Mouse (Mus musculus): Measurements from ENCODE around the gene Gm10720. TPM values are rescaled to one million over a fixed set of nuclear protein-coding genes. Genes with fewer than 3 reads are reported as not detected.
"Not testable (repeated sequence)": the region's sequence is repeated elsewhere in the genome, so short reads cannot be mapped to it uniquely, and the experiment has no call there.

Gene Gm10720
- polyA plus RNA-seq, 1 experiment: not detected

DNA sequence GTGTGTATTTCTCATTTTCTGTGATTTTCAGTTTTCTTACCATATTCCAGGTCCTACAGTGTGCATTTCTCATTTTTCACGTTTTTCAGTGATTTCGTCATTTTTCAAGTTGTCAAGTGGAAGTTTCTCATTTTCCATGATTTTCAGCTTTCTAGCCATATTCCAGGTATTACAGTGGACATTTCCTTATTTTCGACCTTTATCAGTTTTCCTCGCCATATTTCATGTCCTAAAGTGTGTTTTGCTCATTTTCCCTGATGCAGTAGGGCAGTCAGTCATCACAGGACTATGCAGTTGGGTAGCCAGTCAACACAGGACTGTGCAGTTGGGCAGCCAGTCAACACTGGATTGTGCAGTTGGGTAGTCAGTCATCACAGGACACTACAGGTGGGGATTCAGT, 22.7 kb downstream of the Gm10720 start:
- WGBS: 64% methylated on average over 4 of the region's 4 CpGs
- not testable (repeated sequence) for H3K4me3 ChIP-seq (replicated peaks; ENCODE audit: extremely low read depth, low read depth, low read length); DNase-seq; H3K4me1 ChIP-seq (ENCODE audit: control insufficient read depth, insufficient read depth, low read length)

Other genes with a start within 250 kb of the Gm10720 start
- not detected in 2 replicates for gene Gm10722, start 14.7 kb upstream of the Gm10720 start, polyA plus RNA-seq (2012; rRNA removed)
- not detected in 2 replicates for gene Gm11168, start 12.3 kb upstream of the Gm10720 start, polyA plus RNA-seq (2012; rRNA removed)
- gene Gm10721, start 2.5 kb upstream of the Gm10720 start, polyA plus RNA-seq (2012; rRNA removed): not detected in 2 replicates
- not detected in 2 replicates for gene Gm10719, start 1.8 kb downstream of the Gm10720 start, polyA plus RNA-seq (2012; rRNA removed)
- not detected in 2 replicates for gene Gm10718, start 7.9 kb downstream of the Gm10720 start, polyA plus RNA-seq (2012; rRNA removed)
- not detected in 2 replicates for gene Gm10717, start 9.8 kb downstream of the Gm10720 start, polyA plus RNA-seq (2012; rRNA removed)
- not detected in 2 replicates for gene Gm17535, start 18.9 kb downstream of the Gm10720 start, polyA plus RNA-seq (2012; rRNA removed)
- not detected in 2 replicates for gene Gm10715, start 21.2 kb downstream of the Gm10720 start, polyA plus RNA-seq (2012; rRNA removed)

All from lung, adult 2 months (tissue).